Mouse (Mus musculus): Measurements from ENCODE around the gene Kcnd2.

DNA sequence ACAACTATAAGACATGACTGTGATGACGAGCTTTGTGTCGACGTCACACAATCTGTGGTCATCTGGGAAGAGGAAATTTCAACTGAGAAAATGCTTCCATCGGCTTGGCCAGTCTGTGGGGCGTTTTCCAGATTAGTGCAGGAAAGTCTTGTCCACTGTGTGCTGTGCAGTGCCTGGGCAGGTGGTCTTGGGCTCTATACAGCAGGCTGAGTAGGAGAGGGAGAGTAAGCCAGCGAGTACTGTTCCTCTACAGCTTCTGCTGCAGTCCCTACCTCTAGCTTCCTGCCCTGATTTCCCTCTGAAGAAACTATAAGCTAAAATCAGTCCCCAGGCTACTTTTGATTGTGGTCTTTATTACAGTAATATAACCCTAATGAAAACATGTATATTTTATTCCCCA, 448.8 kb downstream of the Kcnd2 start:
- no peak for TF ChIP-seq CTCF (IDR thresholded peaks at IDR 0.05)
- no peak for TF ChIP-seq EP300 (IDR thresholded peaks at IDR 0.05)

Data from lung, postnatal 0 days (tissue).